Mouse (Mus musculus): ENCODE measurements around the gene Spint5. TPM values are rescaled to one million over a fixed set of nuclear protein-coding genes. Genes with fewer than 3 reads are reported as not detected.

The Spint5 gene
- polyA plus RNA-seq (2016; fragmentation: Nextera tagmentation; extraction: Ambion mirVana) = not detected in 2 replicates

DNA sequence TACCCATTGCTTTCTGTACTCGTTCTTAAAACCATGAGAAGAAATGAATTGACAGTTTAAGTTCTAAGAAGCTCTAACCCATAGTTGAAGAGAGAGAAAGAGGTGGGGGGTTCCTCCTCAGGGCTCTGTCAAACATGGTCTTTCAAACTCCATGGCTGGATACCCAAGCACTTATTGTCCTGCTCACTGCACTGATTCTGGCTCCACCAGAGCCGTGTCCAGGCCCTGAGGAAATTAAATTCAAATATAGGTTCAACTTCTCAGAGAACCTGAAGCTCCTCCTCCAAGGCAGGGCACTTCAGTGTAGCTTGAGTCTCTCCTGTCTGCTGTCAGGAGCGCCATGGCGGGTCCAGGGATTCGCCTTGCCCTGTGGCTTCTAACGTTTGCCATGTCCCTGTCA is at the start of gene Spint5:
Gene Spint5, plus strand, starts transcription at position 301 of the 400 bp plus-strand sequence.
- ATAC-seq (ENCODE audit: low FRiP score) = no peak
- no peaks in the 10 kb centered on the region for H3K27me3 ChIP-seq
- no peak within 1 kb of the TSS for H3K4me2 ChIP-seq
- H3K9ac ChIP-seq = no peak within 1 kb of the TSS
- H3K4me1 ChIP-seq = no peaks in the 10 kb centered on the region
- no peak within 1 kb of the TSS for H3K27ac ChIP-seq
- no peaks in the 10 kb centered on the region for H3K36me3 ChIP-seq (replicated peaks)
- WGBS = 81% methylated on average over 6 of the region's 6 CpGs
- H3K9me3 ChIP-seq = no peaks in the 10 kb centered on the region
- no peak within 1 kb of the TSS for H3K4me3 ChIP-seq (replicated peaks)

DNA sequence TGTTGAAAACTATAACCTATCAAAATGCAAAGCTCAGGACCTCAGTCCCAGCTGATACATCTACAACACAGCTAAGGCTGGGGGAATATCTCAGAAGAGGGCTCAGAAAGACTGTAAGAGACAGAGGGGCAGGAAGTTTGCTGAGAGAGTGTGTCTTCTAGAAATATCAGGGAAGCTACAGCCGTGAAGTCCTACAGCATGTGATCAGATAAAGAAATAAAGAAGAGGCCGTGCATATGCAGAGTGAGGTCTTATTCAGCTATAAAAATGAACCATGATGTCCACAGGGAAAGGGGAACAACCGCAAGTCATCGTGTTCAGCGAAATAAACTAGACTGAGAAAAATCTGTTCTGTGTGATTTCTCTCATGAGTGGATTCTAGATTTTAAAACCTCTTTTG is 44.8 kb upstream of the Spint5 start:
- Histone ChIP-seq H3K4me1 (no peaks in the 10 kb centered on the region), H3K36me3 (replicated peaks) (no peaks in the 10 kb centered on the region), H3K4me3 (replicated peaks) (no peak overlapping the region), H3K4me2 (no peak overlapping the region), H3K27me3 (no peaks in the 10 kb centered on the region), H3K27ac (no peak overlapping the region), H3K9me3 (no peaks in the 10 kb centered on the region), H3K9ac (no peak overlapping the region)
- no peak for ATAC-seq (ENCODE audit: low FRiP score)
- WGBS = 84% methylated on average over 5 of the region's 5 CpGs

DNA sequence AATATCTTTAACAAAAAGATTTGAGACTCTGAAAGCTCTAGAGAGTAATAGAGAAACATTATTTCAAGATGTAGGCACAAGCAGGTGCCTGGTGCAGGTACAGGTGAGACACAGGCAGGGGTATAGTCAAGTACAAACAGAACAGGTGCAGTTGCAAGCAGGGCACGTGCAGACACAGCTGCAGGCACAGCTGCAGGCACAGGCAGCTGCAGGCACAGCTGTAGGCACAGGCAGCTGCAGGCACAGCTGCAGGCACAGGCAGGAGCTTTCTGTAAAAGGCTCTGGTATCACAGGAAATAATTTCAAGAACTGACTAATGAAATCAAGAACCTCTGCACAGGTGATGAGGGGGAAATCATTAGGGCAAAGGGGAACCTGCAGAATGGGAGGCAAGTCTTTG is 44.2 kb upstream of the Spint5 start:
- no peak overlapping the region for H3K4me2 ChIP-seq
- no peak overlapping the region for H3K4me3 ChIP-seq (replicated peaks)
- no peak overlapping the region for H3K27ac ChIP-seq
- H3K36me3 ChIP-seq (replicated peaks) = no peaks in the 10 kb centered on the region
- H3K9ac ChIP-seq = no peak overlapping the region
- no peaks in the 10 kb centered on the region for H3K27me3 ChIP-seq
- 27% methylated on average over 1 of the region's 1 CpGs for WGBS
- no peaks in the 10 kb centered on the region for H3K9me3 ChIP-seq
- no peak for ATAC-seq (ENCODE audit: low FRiP score)
- H3K4me1 ChIP-seq = no peaks in the 10 kb centered on the region

DNA sequence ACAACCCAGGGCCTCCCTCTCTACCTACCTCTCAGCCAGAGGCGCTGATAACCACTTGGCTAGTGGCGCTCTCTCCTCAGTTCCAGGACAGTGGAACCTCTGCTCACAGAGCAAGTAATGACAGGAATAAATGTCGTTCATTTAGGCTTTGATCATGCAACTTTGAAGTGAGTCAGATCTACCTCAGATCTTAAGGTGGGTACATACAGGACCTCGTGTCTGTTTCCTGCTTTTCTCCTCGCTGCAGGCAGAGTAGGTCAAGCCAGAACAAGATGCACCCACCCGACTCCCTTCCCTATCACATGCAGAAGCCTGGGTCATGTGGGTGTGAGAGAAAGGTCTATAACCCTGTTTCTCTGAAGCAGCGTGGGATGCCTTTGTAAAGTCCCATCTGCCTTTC is 41.1 kb upstream of the Spint5 start, which contains the start of gene Wfdc11:
Gene Wfdc11, minus strand, starts transcription at position 101 of the 400 bp plus-strand sequence.
- H3K4me3 ChIP-seq (replicated peaks) = no peak within 1 kb of the TSS
- no peak within 1 kb of the TSS for H3K9ac ChIP-seq
- H3K4me2 ChIP-seq = no peak within 1 kb of the TSS
- no peak within 1 kb of the TSS for H3K27ac ChIP-seq
- H3K9me3 ChIP-seq = 0 out of 2 replicates have a peak, but pooled peaks cover 3% of the 10 kb centered on the region
- H3K27me3 ChIP-seq = no peaks in the 10 kb centered on the region
- no peak for ATAC-seq (ENCODE audit: low FRiP score)
- no peaks in the 10 kb centered on the region for H3K36me3 ChIP-seq (replicated peaks)
- WGBS = 88% methylated on average over 7 of the region's 7 CpGs
- peaks cover 4% of the 10 kb centered on the region; the same call in 1 of the 2 replicates for H3K4me1 ChIP-seq

DNA sequence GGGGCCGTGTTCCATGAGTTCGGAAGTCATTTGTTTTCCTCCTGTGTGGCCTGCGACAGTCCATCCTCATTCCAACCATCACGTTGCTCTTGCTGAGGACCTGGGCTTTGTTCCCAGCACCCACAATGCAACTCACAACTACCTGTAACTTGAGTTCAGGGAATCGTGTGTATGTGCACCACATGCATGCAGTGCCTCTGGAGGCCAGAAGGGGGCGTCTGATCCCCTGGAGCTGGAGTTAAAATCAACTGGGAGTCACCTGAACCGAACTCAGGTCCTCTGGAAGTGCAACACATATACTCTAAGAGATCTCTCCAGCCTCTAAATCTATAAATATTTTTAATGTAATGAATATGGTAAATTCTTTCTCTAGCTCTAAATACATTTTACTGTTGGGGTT is 39.0 kb upstream of the Spint5 start:
- Histone ChIP-seq H3K4me2 (no peak overlapping the region), H3K27me3 (no peaks in the 10 kb centered on the region), H3K27ac (no peak overlapping the region), H3K36me3 (replicated peaks) (no peaks in the 10 kb centered on the region), H3K9ac (no peak overlapping the region), H3K9me3 (0 out of 2 replicates have a peak, but pooled peaks cover 3% of the 10 kb centered on the region), H3K4me3 (replicated peaks) (no peak overlapping the region), H3K4me1 (peaks cover 6% of the 10 kb centered on the region; the same call in 1 of the 2 replicates)
- ATAC-seq (ENCODE audit: low FRiP score) = no peak
- 81% methylated on average over 7 of the region's 7 CpGs for WGBS

DNA sequence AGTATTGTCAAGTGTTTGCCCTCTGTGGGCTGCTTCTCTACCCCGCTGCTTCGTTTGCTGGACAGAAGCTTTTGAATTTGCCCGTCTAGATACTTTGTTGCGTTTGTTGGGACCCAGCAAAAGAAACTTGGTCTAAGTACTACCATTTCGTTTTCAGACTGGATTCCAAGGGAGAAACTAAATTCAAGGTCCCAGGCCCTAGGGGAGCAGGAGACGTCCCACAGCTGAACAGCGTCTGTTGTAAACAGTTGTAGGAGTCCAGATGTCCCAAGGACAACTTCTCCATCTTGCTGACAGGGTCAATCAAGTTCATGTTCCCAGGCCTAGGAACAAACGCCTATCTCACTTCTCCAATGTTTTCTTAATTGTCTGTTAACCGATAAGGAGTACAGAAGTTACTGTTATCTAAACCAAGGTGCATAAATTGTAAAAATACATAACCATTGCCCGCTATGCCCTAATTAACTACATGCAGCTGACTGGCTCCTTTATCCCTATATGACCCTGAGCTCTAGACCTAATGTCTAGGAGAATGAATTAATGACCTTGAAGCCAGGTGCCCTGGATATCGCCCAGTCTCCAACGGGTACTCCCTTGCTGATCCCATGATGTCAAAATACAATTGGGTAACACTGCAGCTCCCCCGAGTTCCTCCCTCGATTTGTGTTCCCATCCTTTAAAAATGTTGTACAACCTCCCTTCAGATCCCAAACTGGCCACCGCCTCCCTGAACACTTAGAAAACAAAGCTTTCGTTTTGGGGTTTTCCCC is 38.0 kb upstream of the Spint5 start:
- no peak for ATAC-seq (ENCODE audit: low FRiP score)
- 87% methylated on average over 16 of the region's 16 CpGs for whole genome bisulfite sequencing

DNA sequence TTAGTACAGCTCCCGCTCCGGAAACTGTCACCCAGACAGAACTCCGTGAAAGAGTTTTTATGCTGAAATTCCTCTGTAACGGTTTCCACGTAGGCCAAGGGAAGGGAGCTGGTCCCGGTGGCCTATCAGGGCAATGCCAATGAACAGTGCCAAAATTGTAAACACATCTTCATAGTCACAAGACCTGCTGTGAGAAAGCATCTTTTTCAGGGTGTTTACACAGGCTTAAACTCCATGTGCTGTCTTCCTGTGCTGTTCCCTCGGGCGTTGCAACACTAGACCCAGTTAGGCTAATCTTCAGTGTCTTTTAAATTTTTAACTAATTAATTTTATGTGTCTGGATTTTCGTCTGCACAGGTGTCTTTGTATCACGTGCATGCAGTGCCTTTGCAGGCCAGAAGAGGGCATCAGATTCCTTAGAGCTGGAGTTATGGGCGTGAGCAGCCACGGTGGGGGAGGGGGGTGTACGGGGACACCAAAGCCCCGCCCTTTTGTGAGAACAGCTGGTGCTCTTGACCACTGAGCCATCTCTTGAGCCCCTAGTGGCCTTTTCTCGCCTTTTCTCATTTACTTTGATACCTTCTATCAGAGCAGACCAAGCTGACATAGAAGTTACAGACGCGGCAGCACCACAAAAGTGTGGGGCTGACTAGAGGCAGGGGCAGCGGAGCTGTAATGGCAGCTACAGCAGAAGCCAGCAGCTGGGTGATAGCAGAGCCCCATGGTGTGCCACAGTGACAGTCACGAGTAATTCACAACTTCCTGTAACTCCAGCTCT is 36.1 kb upstream of the Spint5 start:
- Histone ChIP-seq H3K27me3 (no peaks in the 10 kb centered on the region), H3K36me3 (replicated peaks) (no peaks in the 10 kb centered on the region), H3K4me2 (peak overlapping the region; percentile 53), H3K27ac (no peak overlapping the region), H3K9me3 (0 out of 2 replicates have a peak, but pooled peaks cover 3% of the 10 kb centered on the region), H3K9ac (no peak overlapping the region), H3K4me3 (replicated peaks) (peak overlapping the region; percentile 31), H3K4me1 (peaks cover 6% of the 10 kb centered on the region; the same call in 1 of the 2 replicates)
- ATAC-seq (ENCODE audit: low FRiP score) = peak; percentile 58
- WGBS = 25% methylated on average over 19 of the region's 19 CpGs

More for the DNA sequence above, 38.0 kb upstream of the Spint5 start:
- Histone ChIP-seq H3K27ac (no peak overlapping the region), H3K4me3 (replicated peaks) (no peak overlapping the region), H3K36me3 (replicated peaks) (no peaks in the 10 kb centered on the region), H3K9ac (no peak overlapping the region), H3K27me3 (no peaks in the 10 kb centered on the region), H3K4me1 (peaks cover 6% of the 10 kb centered on the region; the same call in 1 of the 2 replicates), H3K4me2 (no peak overlapping the region), H3K9me3 (0 out of 2 replicates have a peak, but pooled peaks cover 3% of the 10 kb centered on the region)

DNA sequence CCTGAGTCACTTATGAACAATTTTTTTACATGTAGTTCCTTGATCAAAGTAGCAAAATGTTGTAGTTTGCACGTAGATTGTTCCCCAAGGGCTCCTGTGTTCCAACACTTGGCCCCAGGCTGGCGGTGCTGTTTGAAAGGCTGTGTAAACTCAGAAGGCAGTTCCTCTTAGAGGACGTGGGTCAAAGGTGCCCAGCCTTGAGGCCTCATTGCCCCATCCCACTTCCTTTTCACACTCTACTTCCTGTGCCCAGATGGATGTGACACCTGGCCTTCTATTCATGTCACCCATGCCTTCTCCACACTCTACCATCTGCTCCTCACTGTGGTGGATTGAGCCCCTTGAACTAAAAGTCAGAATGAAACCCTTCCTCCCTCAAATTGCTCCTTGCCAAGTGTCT is 35.2 kb upstream of the Spint5 start:
- no peak for ATAC-seq (ENCODE audit: low FRiP score)
- WGBS = 71% methylated on average over 3 of the region's 3 CpGs

DNA sequence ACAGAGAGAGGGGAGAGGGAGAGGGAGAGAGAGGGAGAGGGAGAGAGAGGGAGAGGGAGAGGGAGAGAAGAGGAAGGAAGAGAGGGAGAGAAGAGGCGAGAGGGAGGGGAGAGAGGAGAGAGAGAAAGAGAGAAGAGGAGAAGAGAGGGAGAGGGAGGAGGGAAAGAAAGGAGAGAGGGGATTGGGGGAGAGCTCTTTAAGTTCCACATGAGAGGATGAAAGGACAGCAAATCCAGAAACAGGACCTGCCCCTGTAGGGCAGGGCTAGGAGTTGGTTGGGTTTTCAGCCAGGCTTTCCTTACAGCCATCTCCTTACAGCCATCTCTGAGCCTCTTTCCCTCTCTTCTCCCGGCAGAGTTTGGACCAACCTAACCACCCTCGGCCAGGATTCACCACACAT is 30.3 kb upstream of the Spint5 start, which contains the start of gene Wfdc13:
Gene Wfdc13, plus strand, starts transcription at position 301 of the 400 bp plus-strand sequence.
- no peak within 1 kb of the TSS for H3K4me2 ChIP-seq
- no peak within 1 kb of the TSS for H3K9ac ChIP-seq
- no peak within 1 kb of the TSS for H3K27ac ChIP-seq
- WGBS = 84% methylated on average over 3 of the region's 3 CpGs
- H3K4me1 ChIP-seq = no peaks in the 10 kb centered on the region
- no peak within 1 kb of the TSS for H3K4me3 ChIP-seq (replicated peaks)
- H3K27me3 ChIP-seq = 0 out of 2 replicates have a peak, but pooled peaks cover 4% of the 10 kb centered on the region
- H3K36me3 ChIP-seq (replicated peaks) = no peaks in the 10 kb centered on the region
- ATAC-seq (ENCODE audit: low FRiP score) = no peak
- H3K9me3 ChIP-seq = no peaks in the 10 kb centered on the region

More for the DNA sequence above, 35.2 kb upstream of the Spint5 start:
- 0 out of 2 replicates have a peak, but pooled peaks cover 3% of the 10 kb centered on the region for H3K9me3 ChIP-seq
- H3K4me1 ChIP-seq = peaks cover 6% of the 10 kb centered on the region; the same call in 1 of the 2 replicates
- H3K4me2 ChIP-seq = no peak overlapping the region
- no peaks in the 10 kb centered on the region for H3K27me3 ChIP-seq
- H3K27ac ChIP-seq = no peak overlapping the region
- H3K36me3 ChIP-seq (replicated peaks) = no peaks in the 10 kb centered on the region
- no peak overlapping the region for H3K9ac ChIP-seq
- H3K4me3 ChIP-seq (replicated peaks) = no peak overlapping the region

DNA sequence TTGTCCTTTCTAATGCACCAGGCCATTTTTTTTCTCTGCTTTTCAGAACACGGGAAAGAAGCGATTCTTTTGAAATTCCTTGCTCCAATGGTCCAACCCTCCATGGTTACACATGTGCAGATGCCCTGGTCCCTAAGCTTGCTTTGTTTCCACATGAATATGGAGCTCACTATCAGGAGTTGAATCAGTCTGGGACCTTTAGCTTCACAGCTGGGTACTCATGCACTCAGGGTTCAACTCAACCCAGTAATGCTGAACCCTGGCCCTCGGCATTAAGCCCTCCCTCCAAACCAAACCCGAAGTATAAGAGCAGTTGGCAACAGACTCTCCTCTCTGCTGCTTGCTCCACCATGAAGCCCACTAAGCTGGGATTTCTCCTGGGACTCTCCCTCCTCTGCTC is 16.9 kb upstream of the Spint5 start, which contains the start of gene Spint4:
Gene Spint4, plus strand, starts transcription at position 301 of the 400 bp plus-strand sequence.
- 76% methylated on average over 4 of the region's 4 CpGs for WGBS
- no peak within 1 kb of the TSS for H3K9ac ChIP-seq

DNA sequence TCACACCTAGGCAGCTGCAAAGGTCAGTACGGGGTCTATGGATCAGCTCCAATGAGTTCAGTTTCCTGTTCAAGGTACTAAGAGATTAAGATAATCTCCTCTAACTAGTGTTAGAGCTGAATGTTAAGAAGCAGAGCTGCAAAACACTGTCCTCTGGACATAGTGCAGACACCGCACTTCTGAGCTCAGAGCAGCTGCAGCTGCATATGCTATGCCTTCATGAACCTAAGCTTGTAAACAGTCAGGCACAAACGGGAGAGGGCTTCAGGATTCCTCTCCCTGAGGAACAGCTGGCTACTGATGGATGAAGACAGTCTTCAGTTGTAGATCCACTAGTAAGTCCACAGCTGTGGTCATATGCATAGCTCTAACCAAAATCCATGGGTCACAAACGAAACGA is 14.1 kb upstream of the Spint5 start:
- ATAC-seq (ENCODE audit: low FRiP score) = no peak
- Histone ChIP-seq H3K27me3 (no peaks in the 10 kb centered on the region), H3K9ac (no peak overlapping the region), H3K4me1 (no peaks in the 10 kb centered on the region), H3K4me2 (no peak overlapping the region), H3K9me3 (no peaks in the 10 kb centered on the region), H3K36me3 (replicated peaks) (no peaks in the 10 kb centered on the region), H3K27ac (no peak overlapping the region), H3K4me3 (replicated peaks) (no peak overlapping the region)
- WGBS = 85% methylated on average over 5 of the region's 5 CpGs

More for the DNA sequence above, 16.9 kb upstream of the Spint5 start, which contains the start of gene Spint4:
- H3K4me3 ChIP-seq (replicated peaks) = no peak within 1 kb of the TSS
- no peaks in the 10 kb centered on the region for H3K36me3 ChIP-seq (replicated peaks)
- no peaks in the 10 kb centered on the region for H3K27me3 ChIP-seq
- no peaks in the 10 kb centered on the region for H3K9me3 ChIP-seq
- H3K4me1 ChIP-seq = no peaks in the 10 kb centered on the region
- ATAC-seq (ENCODE audit: low FRiP score) = no peak
- H3K4me2 ChIP-seq = no peak within 1 kb of the TSS
- no peak within 1 kb of the TSS for H3K27ac ChIP-seq

DNA sequence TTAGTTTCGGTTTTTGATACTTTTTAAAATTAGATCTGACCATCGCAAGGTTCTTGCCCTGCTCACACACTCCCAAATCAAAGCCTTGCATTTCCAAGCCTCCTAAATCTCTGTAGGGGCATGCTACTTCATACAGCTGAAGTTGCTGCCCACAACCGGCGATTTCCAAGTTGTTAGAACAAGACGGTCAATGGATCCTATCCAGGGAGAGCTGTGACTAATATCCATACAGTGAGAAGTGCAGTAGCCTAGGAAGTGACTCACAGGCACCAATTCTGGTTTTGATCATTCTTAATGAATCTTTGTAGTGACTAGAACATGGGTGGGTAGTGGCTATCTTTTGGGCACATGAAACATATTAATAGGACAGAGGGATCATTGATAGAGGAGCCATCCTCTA is 13.3 kb upstream of the Spint5 start:
- H3K9ac ChIP-seq = no peak overlapping the region
- no peak overlapping the region for H3K27ac ChIP-seq
- H3K4me3 ChIP-seq (replicated peaks) = no peak overlapping the region
- 95% methylated on average over 5 of the region's 5 CpGs for WGBS
- ATAC-seq (ENCODE audit: low FRiP score) = no peak
- no peaks in the 10 kb centered on the region for H3K27me3 ChIP-seq
- H3K4me2 ChIP-seq = no peak overlapping the region
- H3K9me3 ChIP-seq = no peaks in the 10 kb centered on the region
- H3K4me1 ChIP-seq = no peaks in the 10 kb centered on the region
- no peaks in the 10 kb centered on the region for H3K36me3 ChIP-seq (replicated peaks)

All from forebrain, embryonic 12.5 days (tissue).